In the genomic region with DNA sequence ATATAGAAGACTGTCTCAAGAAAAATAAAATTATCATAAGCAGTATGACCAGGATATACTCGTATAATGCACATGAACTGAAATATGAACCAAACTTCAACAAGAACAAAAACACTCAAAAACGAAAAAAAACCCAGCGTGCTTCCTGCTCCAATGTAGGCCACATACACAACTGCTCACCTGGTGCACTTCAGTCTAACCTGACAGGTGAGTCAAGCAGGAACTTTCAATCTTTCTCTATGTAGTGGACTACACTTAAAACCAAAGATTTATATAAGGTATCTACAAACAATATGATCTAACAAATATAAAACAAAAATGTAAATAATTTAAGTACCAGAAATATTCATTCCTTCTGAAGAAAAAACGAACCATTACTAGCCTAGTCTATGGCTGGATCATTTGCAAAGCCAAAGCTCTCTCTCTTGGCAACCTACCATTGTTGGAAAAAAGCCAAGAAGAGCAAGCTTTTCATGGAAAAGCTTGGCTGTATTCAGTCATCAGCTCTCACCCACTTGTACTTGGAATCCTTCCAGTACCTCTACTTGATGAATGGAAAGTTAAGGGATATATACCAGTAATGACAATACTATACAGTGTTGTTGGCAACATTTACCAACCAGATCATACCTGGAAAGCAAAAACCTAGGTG, we compare ENCODE assay signal across 8 mouse cellular contexts. TPM values are rescaled to one million over a fixed set of nuclear protein-coding genes. Genes with fewer than 3 reads are reported as not detected.
DNase-seq lines count a peak whose midpoint lies in the region; ATAC-seq and TF ChIP-seq lines count a peak whose summit lies in the region.

No protein-coding gene starts in this region.

- no peak overlapping the region for H3K9ac ChIP-seq in forebrain, embryonic 14.5 days (ENCODE audit: low read length)
- no peak overlapping the region for H3K9ac ChIP-seq in neural tube, embryonic 13.5 days
- H3K9ac ChIP-seq in heart, embryonic 14.5 days (ENCODE audit: low read length): no peak overlapping the region
- H3K9ac ChIP-seq in limb, embryonic 14.5 days (ENCODE audit: low read depth, low read length, severe bottlenecking): no peak overlapping the region

- H3K36me3 ChIP-seq in forebrain, embryonic 14.5 days (ENCODE audit: control insufficient read depth, insufficient read depth, low read length): 0 out of 2 replicates have a peak, but pooled peaks cover 3% of the 10 kb centered on the region
- H3K36me3 ChIP-seq in forebrain, embryonic 10.5 days (replicated peaks): peaks cover 28% of the 10 kb centered on the region
- no peaks in the 10 kb centered on the region for H3K36me3 ChIP-seq in neural tube, embryonic 13.5 days
- H3K36me3 ChIP-seq in heart, embryonic 14.5 days (ENCODE audit: control insufficient read depth, insufficient read depth, low read length): no peaks in the 10 kb centered on the region
- no peaks in the 10 kb centered on the region for H3K36me3 ChIP-seq in limb, embryonic 14.5 days (ENCODE audit: control insufficient read depth, insufficient read depth, low read length)

- TF ChIP-seq POLR2A in limb, embryonic 14.5 days (IDR thresholded peaks at IDR 0.05; ENCODE audit: borderline replicate concordance, extremely low read depth, insufficient read depth, insufficient read length): no peak

- H3K4me2 ChIP-seq in forebrain, embryonic 14.5 days (ENCODE audit: low read length): no peak overlapping the region
- H3K4me2 ChIP-seq in neural tube, embryonic 13.5 days: no peak overlapping the region
- peak overlapping the region; percentile 28 for H3K4me2 ChIP-seq in heart, embryonic 14.5 days (ENCODE audit: low read length)
- no peak overlapping the region for H3K4me2 ChIP-seq in limb, embryonic 14.5 days (replicated peaks; ENCODE audit: low read depth, low read length, severe bottlenecking)

- no peak overlapping the region for H3K4me3 ChIP-seq in forebrain, embryonic 14.5 days (ENCODE audit: low read depth, low read length)
- no peak overlapping the region for H3K4me3 ChIP-seq in forebrain, embryonic 10.5 days
- H3K4me3 ChIP-seq in neural tube, embryonic 13.5 days: no peak overlapping the region
- H3K4me3 ChIP-seq in heart, embryonic 14.5 days (ENCODE audit: control insufficient read depth in 1 of 2, insufficient read depth in 1 of 2, low read depth in 1 of 2, low read length in 2 of 2): 0 out of 4 replicates have a peak overlapping the region, but pooled peaks of 1 of the 2 experiments have one; percentile 1
- H3K4me3 ChIP-seq in limb, embryonic 14.5 days (replicated peaks; ENCODE audit: low read length): no peak overlapping the region

- H3K4me1 ChIP-seq in forebrain, embryonic 14.5 days (ENCODE audit: control insufficient read depth, insufficient read depth, low read length): peaks cover 14% of the 10 kb centered on the region
- no peaks in the 10 kb centered on the region for H3K4me1 ChIP-seq in forebrain, embryonic 10.5 days
- peaks cover 29% of the 10 kb centered on the region for H3K4me1 ChIP-seq in neural tube, embryonic 13.5 days (replicated peaks)
- peaks cover 7 to 54% of the 10 kb centered on the region in 2 experiments; a peak in 3 of 4 replicates for H3K4me1 ChIP-seq in heart, embryonic 14.5 days (ENCODE audit: control insufficient read depth in 2 of 2, insufficient read depth in 2 of 2, low read length in 2 of 2)
- peaks cover 15% of the 10 kb centered on the region for H3K4me1 ChIP-seq in limb, embryonic 14.5 days (ENCODE audit: control insufficient read depth, insufficient read depth, low read length)

- no peaks in the 10 kb centered on the region for H3K9me3 ChIP-seq in forebrain, embryonic 14.5 days (replicated peaks; ENCODE audit: control insufficient read depth, low read length)
- H3K9me3 ChIP-seq in forebrain, embryonic 10.5 days: no peaks in the 10 kb centered on the region
- no peaks in the 10 kb centered on the region for H3K9me3 ChIP-seq in neural tube, embryonic 13.5 days
- no peaks in the 10 kb centered on the region for H3K9me3 ChIP-seq in heart, embryonic 14.5 days (ENCODE audit: control insufficient read depth, low read length)
- no peaks in the 10 kb centered on the region for H3K9me3 ChIP-seq in limb, embryonic 14.5 days (ENCODE audit: control insufficient read depth, low read length)

- no peaks in the 10 kb centered on the region for H3K27me3 ChIP-seq in forebrain, embryonic 14.5 days (replicated peaks; ENCODE audit: control insufficient read depth, insufficient read depth, low read length)
- no peaks in the 10 kb centered on the region for H3K27me3 ChIP-seq in forebrain, embryonic 10.5 days (ENCODE audit: poor library complexity, severe bottlenecking)
- no peaks in the 10 kb centered on the region for H3K27me3 ChIP-seq in neural tube, embryonic 13.5 days
- no peaks in the 10 kb centered on the region for H3K27me3 ChIP-seq in heart, embryonic 14.5 days (ENCODE audit: control insufficient read depth, insufficient read depth, low read length)
- no peaks in the 10 kb centered on the region for H3K27me3 ChIP-seq in limb, embryonic 14.5 days (ENCODE audit: control insufficient read depth, insufficient read depth, low read length)

- H3K27ac ChIP-seq in forebrain, embryonic 14.5 days (ENCODE audit: low read depth, low read length): peak overlapping the region; percentile 63; the same call in 1 of the 2 replicates
- H3K27ac ChIP-seq in forebrain, embryonic 10.5 days: no peak overlapping the region
- H3K27ac ChIP-seq in neural tube, embryonic 13.5 days (replicated peaks): 0 out of 2 replicates have a peak overlapping the region, but pooled peaks have one; percentile 6
- peak overlapping the region; percentile 64 to 82 for H3K27ac ChIP-seq in heart, embryonic 14.5 days (replicated peaks in 1 of 2; ENCODE audit: control insufficient read depth in 1 of 2, insufficient read depth in 1 of 2, low read depth in 2 of 2, low read length in 2 of 2)
- H3K27ac ChIP-seq in limb, embryonic 14.5 days (replicated peaks; ENCODE audit: low read depth, low read length): no peak overlapping the region

- DNase-seq in forebrain, embryonic 14.5 days (ENCODE audit: low spot score): peak; percentile 97
- DNase-seq in forebrain, embryonic 10.5 days (ENCODE audit: extremely low spot score, low spot score): no peak
- DNase-seq in neural tube, embryonic 10.5 days (ENCODE audit: extremely low spot score, low spot score): no peak
- DNase-seq in limb, embryonic 14.5 days (ENCODE audit: low spot score): peak; percentile 83
- DNase-seq in thymus, postnatal 25 days: no peak

- 71% methylated on average over 4 of the region's 4 CpGs for WGBS in forebrain, embryonic 14.5 days
- WGBS in forebrain, embryonic 10.5 days: 93% methylated on average over 4 of the region's 4 CpGs
- WGBS in neural tube, embryonic 13.5 days: 85% methylated on average over 4 of the region's 4 CpGs
- 71% methylated on average over 4 of the region's 4 CpGs for WGBS in heart, embryonic 14.5 days
- WGBS in limb, embryonic 14.5 days: 81% methylated on average over 4 of the region's 4 CpGs

- ATAC-seq in forebrain, embryonic 14.5 days: peak; percentile 85
- ATAC-seq in neural tube, embryonic 13.5 days (ENCODE audit: low read depth): peak; percentile 40; the same call in 1 of the 2 replicates
- peak; percentile 61 for ATAC-seq in heart, embryonic 14.5 days (ENCODE audit: insufficient number of reproducible peaks, insufficient read depth, low FRiP score, low read depth)
- 0 out of 2 replicates have a peak, but pooled peaks have one; percentile 34 for ATAC-seq in limb, embryonic 14.5 days (ENCODE audit: low FRiP score, low read depth)
- no peak for ATAC-seq in megakaryocyte, adult 5-6 weeks (ENCODE audit: poor library complexity, severe bottlenecking)

RNA-seq across cellular contexts. Expression of gene Crebbp, which starts 53.4 kb away (rescaled TPM):
- polyA plus RNA-seq in forebrain, embryonic 14.5 days (2014; fragmentation: Nextera tagmentation; extraction: Ambion mirVana): 35.3 and 36.0 TPM in 2 replicates
- 28.6 and 29.4 TPM in 2 replicates for polyA plus RNA-seq in forebrain, embryonic 10.5 days (2016; fragmentation: Nextera tagmentation; extraction: Ambion mirVana)
- 36.6 and 39.7 TPM in 2 replicates for polyA plus RNA-seq in neural tube, embryonic 13.5 days (2015; fragmentation: Nextera tagmentation; extraction: Ambion mirVana)
- 24.8 and 30.2 TPM in 2 replicates for polyA plus RNA-seq in heart, embryonic 14.5 days (2014; fragmentation: Nextera tagmentation; extraction: Ambion mirVana)
- 31.3 and 36.7 TPM in 2 replicates for polyA plus RNA-seq in limb, embryonic 14.5 days (2012; rRNA removed)
- polyA plus RNA-seq in limb, embryonic 14.5 days (2014; fragmentation: Nextera tagmentation; extraction: Ambion mirVana): 55.7 and 60.5 TPM in 2 replicates
- total RNA-seq in megakaryocyte, adult 5-6 weeks (2015): 60.8 and 65.3 TPM in 2 replicates
- 17.1 and 25.8 TPM in 2 replicates for total RNA-seq in megakaryocyte, adult 5-6 weeks (2017)

Comparison
In these comparisons a context has a peak if more than half of its experiments do, and no peak if none do; other contexts are left out.
1. DNase-seq: peak in forebrain, embryonic 14.5 days (single experiment) and limb, embryonic 14.5 days (single experiment); none in forebrain, embryonic 10.5 days (single experiment), neural tube, embryonic 10.5 days (single experiment) and thymus, postnatal 25 days (single experiment).
2. H3K27ac ChIP-seq: peak in forebrain, embryonic 14.5 days (single experiment), neural tube, embryonic 13.5 days (single experiment) and heart, embryonic 14.5 days (2 of 2); none in forebrain, embryonic 10.5 days (single experiment) and limb, embryonic 14.5 days (single experiment).